Mouse (Mus musculus) midbrain, embryonic 11.5 days (tissue): Measurements from ENCODE around the gene Hist1h4f. TPM values are rescaled to one million over a fixed set of nuclear protein-coding genes. Genes with fewer than 3 reads are reported as not detected.
"Not testable (repeated sequence)": the region's sequence is repeated elsewhere in the genome, so short reads cannot be mapped to it uniquely, and the experiment has no call there.

Source experiments
- ATAC-seq: fragments of 200-750 bp; cut with Nextera tagmentation; 2 replicates; pipeline ENCODE4 v1.8.0; 2017; ENCODE audit warnings: moderate TSS enrichment, moderate library complexity; ENCODE audit not compliant: low FRiP score
- DNase-seq: peaks from one replicate; pipeline ENCODE4 v3.0.0; 2015; ENCODE audit warnings: low spot score; ENCODE audit errors: missing footprints
- H3K27ac ChIP-seq: fragments of 300-500 bp; sonication (generic); 2 replicates; pipeline ENCODE4 v1.5.1; 2014; ENCODE audit warnings: low read depth, low read length
- H3K27me3 ChIP-seq: fragments of 300-500 bp; sonication (generic); 2 replicates; pipeline ENCODE4 v1.6.1; 2014; ENCODE audit warnings: mild to moderate bottlenecking, low read length, moderate library complexity, mixed read lengths; ENCODE audit not compliant: control insufficient read depth, insufficient read depth
- H3K36me3 ChIP-seq: fragments of 300-500 bp; sonication (generic); 2 replicates; pipeline ENCODE4 v1.6.1; 2014; ENCODE audit warnings: mild to moderate bottlenecking, low read length, moderate library complexity, mixed read lengths; ENCODE audit not compliant: control insufficient read depth, insufficient read depth
- H3K4me1 ChIP-seq: fragments of 300-500 bp; sonication (generic); 2 replicates; pipeline ENCODE4 v1.6.1; 2014; ENCODE audit warnings: low read length; ENCODE audit not compliant: control insufficient read depth, insufficient read depth
- H3K4me2 ChIP-seq: fragments of 300-500 bp; sonication (generic); 2 replicates; pipeline ENCODE4 v1.6.1; 2014; ENCODE audit warnings: mild to moderate bottlenecking, moderate library complexity
- H3K4me3 ChIP-seq: fragments of 300-500 bp; sonication (generic); 2 replicates; pipeline ENCODE4 v1.5.1; 2014; ENCODE audit warnings: low read depth, low read length
- H3K9ac ChIP-seq: fragments of 300-500 bp; sonication (generic); 2 replicates; pipeline ENCODE4 v1.6.1; 2014; ENCODE audit warnings: low read length
- H3K9me3 ChIP-seq: fragments of 300-500 bp; sonication (generic); 2 replicates; pipeline ENCODE4 v1.6.1; 2016; ENCODE audit warnings: low read length; ENCODE audit not compliant: control insufficient read depth
- WGBS: fragments of 180-500 bp; shearing (Covaris S2); extraction: QIAGEN DNeasy Blood & Tissue Kit; methylation state at CpG from one replicate; pipeline ENCODE4 v1.1.7; 2014; 5-methylcytosine and 5-hydroxymethylcytosine counted together
- polyA plus RNA-seq: library from polyadenylated mRNA; unstranded; fragments of >200 nt; fragmentation: Nextera tagmentation; extraction: Ambion mirVana; gene quantifications from 2 replicates; pipeline ENCODE4 v1.2.1, GENCODE M21; 2014

The Hist1h4f gene
- polyA plus RNA-seq, 1 experiment from 2014 or later: 0.53 TPM

DNA sequence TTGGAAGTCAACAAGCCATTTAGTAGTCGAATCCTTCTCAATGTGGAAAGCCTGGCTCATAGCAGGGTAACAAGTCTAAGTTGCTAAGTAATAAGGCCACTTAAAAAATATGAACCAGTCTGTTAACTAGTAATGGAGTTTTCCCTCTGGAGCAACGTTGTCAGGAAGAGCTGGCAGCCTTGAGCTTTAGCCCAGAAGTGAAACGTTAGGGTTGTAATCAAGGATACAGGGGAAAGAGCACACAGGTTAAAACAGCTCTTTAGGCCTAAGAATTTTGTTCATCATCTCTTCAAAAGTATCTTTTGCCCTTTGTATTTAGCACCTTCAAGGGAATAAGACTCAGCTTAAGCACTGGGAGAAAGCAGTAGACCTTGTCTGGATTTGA lies 695 bp downstream of the Hist1h4f start:
- H3K9me3 ChIP-seq: no peaks in the 10 kb centered on the region
- DNase-seq: peak; percentile 95
- ATAC-seq: no peak
- peak overlapping the region; percentile 69 for H3K9ac ChIP-seq
- peaks cover 10% of the 10 kb centered on the region for H3K4me1 ChIP-seq
- peak overlapping the region; percentile 51 for H3K4me2 ChIP-seq
- peak overlapping the region; percentile 90 for H3K27ac ChIP-seq
- WGBS: 10% methylated on average over 3 of the region's 3 CpGs
- no peaks in the 10 kb centered on the region for H3K36me3 ChIP-seq
- no peaks in the 10 kb centered on the region for H3K27me3 ChIP-seq
- peak overlapping the region; percentile 32 for H3K4me3 ChIP-seq

GRCm38 (mm10) chr13:23546694-23547093 lies 4.8 kb downstream of the Hist1h4f start:
- H3K4me2 ChIP-seq: no peak overlapping the region
- 87% methylated on average over 5 of the region's 5 CpGs for WGBS
- no peak overlapping the region for H3K4me3 ChIP-seq
- ATAC-seq: no peak
- H3K36me3 ChIP-seq: no peaks in the 10 kb centered on the region
- H3K9me3 ChIP-seq: no peaks in the 10 kb centered on the region
- H3K27ac ChIP-seq: no peak overlapping the region
- no peaks in the 10 kb centered on the region for H3K27me3 ChIP-seq
- H3K4me1 ChIP-seq: peaks cover 2% of the 10 kb centered on the region; the same call in 1 of the 2 replicates
- no peak overlapping the region for H3K9ac ChIP-seq
- DNase-seq: no peak

- ATAC-seq: not testable (repeated sequence)
Observed at GRCm38 (mm10) chr13:23544787-23545120, 6.7 kb downstream of the Hist1h4f start.

DNA sequence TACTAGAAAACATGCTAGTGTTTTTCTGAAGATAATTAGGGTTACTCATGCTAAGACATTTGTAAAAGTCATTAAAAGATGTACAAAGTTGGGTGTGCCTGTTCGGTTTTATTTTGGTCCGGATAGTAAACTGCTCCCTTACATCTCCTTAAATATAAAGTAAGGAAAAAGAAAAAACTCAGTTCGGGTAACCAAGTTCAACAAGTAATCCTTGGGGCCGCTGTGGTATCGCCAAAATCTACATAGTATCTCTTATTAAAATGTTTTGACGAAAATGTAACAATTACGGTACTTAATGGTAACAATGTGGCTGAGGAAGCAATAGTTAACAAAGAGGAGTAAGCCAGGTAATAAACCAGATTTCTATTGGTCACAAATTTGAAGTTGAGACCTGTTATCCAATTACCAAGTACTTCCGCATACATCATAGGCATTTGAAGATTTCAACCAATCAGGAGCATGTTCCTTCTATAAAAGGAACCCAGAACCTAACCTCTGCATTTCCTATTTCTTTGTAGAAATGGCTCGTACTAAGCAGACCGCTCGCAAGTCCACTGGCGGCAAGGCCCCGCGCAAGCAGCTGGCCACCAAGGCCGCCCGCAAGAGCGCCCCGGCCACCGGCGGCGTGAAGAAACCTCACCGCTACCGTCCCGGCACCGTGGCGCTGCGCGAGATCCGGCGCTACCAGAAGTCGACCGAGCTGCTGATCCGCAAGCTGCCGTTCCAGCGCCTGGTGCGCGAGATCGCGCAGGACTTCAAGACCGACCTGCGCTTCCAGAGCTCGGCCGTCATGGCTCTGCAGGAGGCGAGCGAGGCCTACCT lies 7.3 kb downstream of the Hist1h4f start, which contains the start of gene Hist1h3f:
Hist1h3f (plus strand) TSS at position 88 of the 822 bp plus-strand sequence.
- no peaks in the 10 kb centered on the region for H3K27me3 ChIP-seq
- H3K36me3 ChIP-seq: no peaks in the 10 kb centered on the region
- H3K9ac ChIP-seq: peak within 1 kb of the TSS; percentile 74
- peak within 1 kb of the TSS; percentile 62 for H3K4me2 ChIP-seq
- peak; percentile 95 for ATAC-seq
- peak within 1 kb of the TSS; percentile 90 for H3K27ac ChIP-seq
- peak within 1 kb of the TSS; percentile 43 for H3K4me3 ChIP-seq
- peak; percentile 99 for DNase-seq
- no peaks in the 10 kb centered on the region for H3K9me3 ChIP-seq
- WGBS: under 1% methylated on average over 22 of the region's 45 CpGs
- peaks cover 2% of the 10 kb centered on the region; the same call in 1 of the 2 replicates for H3K4me1 ChIP-seq

More at GRCm38 (mm10) chr13:23544787-23545120, 6.7 kb downstream of the Hist1h4f start:
- H3K27ac ChIP-seq: peak overlapping the region; percentile 83; the same call in 1 of the 2 replicates
- H3K27me3 ChIP-seq, H3K36me3 ChIP-seq, DNase-seq, H3K9me3 ChIP-seq, H3K4me1 ChIP-seq: not testable (repeated sequence)
- peak overlapping the region; percentile 47; the same call in 1 of the 2 replicates for H3K9ac ChIP-seq
- H3K4me3 ChIP-seq: peak overlapping the region; percentile 39
- H3K4me2 ChIP-seq: peak overlapping the region; percentile 39
- WGBS: 0% methylated on average over 11 of the region's 14 CpGs

- H3K27ac ChIP-seq: peak within 1 kb of the TSS; percentile 90
- not testable (repeated sequence) for H3K36me3 ChIP-seq, H3K9me3 ChIP-seq, H3K4me1 ChIP-seq, H3K27me3 ChIP-seq
- H3K9ac ChIP-seq: peak within 1 kb of the TSS; percentile 74
- ATAC-seq (peak; percentile 93), DNase-seq (peak; percentile 97)
- WGBS: under 1% methylated on average over 26 of the region's 42 CpGs
- H3K4me2 ChIP-seq: peak within 1 kb of the TSS; percentile 62
- H3K4me3 ChIP-seq: peak within 1 kb of the TSS; percentile 43
Observed at GRCm38 (mm10) chr13:23542999-23543607, 8.3 kb downstream of the Hist1h4f start, which contains the start of gene Hist1h2bh. Gene Hist1h2bh (minus strand): TSS chr13:23543392.

DNA sequence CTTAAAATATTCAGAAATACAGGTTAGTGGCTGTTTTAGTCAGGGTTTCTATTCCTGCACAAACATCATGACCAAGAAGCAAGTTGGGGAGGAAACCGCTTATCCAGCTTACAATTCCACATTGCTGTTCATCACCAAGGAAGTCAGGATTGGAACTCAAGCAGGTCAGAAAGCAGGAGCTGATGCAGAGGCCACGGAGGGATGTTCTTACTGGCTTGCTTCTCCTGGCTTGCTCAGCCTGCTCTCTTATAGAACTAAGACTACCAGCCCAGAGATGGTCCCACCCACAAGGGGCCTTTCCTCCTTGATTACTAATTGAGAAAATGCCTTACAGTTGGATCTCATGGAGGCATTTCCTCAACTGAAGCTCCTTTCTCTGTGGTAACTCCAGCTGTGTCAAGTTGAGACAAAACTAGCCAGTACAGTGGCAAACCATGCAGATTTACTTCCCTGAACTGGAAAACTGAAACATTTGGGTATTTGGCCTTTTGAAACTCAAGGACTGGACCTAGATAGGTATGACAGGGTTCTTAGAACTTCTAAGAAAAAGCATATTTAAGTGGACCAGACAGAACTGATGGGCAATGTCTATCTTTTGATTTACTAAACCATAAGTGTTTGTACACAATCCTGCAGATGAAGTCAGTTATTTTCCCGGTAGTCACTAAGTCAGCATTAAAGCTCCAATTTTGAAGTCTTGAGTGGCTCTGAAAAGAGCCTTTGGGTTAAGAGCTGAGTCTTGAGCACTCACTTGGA lies 9.0 kb downstream of the Hist1h4f start:
- 2% methylated on average over 3 of the region's 3 CpGs for WGBS
- H3K27ac ChIP-seq: peak overlapping the region; percentile 79
- H3K4me1 ChIP-seq, ATAC-seq, H3K9me3 ChIP-seq, H3K36me3 ChIP-seq, H3K27me3 ChIP-seq: not testable (repeated sequence)
- peak overlapping the region; percentile 43 for H3K4me3 ChIP-seq
- peak overlapping the region; percentile 62 for H3K4me2 ChIP-seq
- H3K9ac ChIP-seq: peak overlapping the region; percentile 74
- peak; percentile 91 for DNase-seq

- no peaks in the 10 kb centered on the region for H3K36me3 ChIP-seq
- no peak overlapping the region for H3K27ac ChIP-seq
- H3K9me3 ChIP-seq: no peaks in the 10 kb centered on the region
- DNase-seq: no peak
- no peak for ATAC-seq
- H3K9ac ChIP-seq: no peak overlapping the region
- no peak overlapping the region for H3K4me2 ChIP-seq
- no peaks in the 10 kb centered on the region for H3K27me3 ChIP-seq
- WGBS: 82% methylated on average over 3 of the region's 3 CpGs
- H3K4me3 ChIP-seq: no peak overlapping the region
- peaks cover 8% of the 10 kb centered on the region; the same call in 1 of the 2 replicates for H3K4me1 ChIP-seq
Observed at GRCm38 (mm10) chr13:23541497-23541896, 10.0 kb downstream of the Hist1h4f start.

GRCm38 (mm10) chr13:23539821-23540220 lies 11.6 kb downstream of the Hist1h4f start:
- not testable (repeated sequence) for H3K4me1 ChIP-seq, H3K27me3 ChIP-seq, H3K27ac ChIP-seq, H3K4me2 ChIP-seq, H3K9me3 ChIP-seq, H3K4me3 ChIP-seq, H3K9ac ChIP-seq, ATAC-seq, H3K36me3 ChIP-seq, DNase-seq
- 75% methylated on average over 1 of the region's 1 CpGs for WGBS
